Mouse (Mus musculus): ENCODE data around the gene Acer2. TPM values are rescaled to one million over a fixed set of nuclear protein-coding genes. Genes with fewer than 3 reads are reported as not detected.
A peak's percentile ranks its signal among the peaks of the same experiment; 100 is the strongest.
"Not testable (repeated sequence)": the region's sequence is repeated elsewhere in the genome, so short reads cannot be mapped to it uniquely, and the experiment has no call there.

Gene Acer2
- total RNA-seq (2021) = 1 to 10 TPM; 7.2 to 8.0 TPM

DNA sequence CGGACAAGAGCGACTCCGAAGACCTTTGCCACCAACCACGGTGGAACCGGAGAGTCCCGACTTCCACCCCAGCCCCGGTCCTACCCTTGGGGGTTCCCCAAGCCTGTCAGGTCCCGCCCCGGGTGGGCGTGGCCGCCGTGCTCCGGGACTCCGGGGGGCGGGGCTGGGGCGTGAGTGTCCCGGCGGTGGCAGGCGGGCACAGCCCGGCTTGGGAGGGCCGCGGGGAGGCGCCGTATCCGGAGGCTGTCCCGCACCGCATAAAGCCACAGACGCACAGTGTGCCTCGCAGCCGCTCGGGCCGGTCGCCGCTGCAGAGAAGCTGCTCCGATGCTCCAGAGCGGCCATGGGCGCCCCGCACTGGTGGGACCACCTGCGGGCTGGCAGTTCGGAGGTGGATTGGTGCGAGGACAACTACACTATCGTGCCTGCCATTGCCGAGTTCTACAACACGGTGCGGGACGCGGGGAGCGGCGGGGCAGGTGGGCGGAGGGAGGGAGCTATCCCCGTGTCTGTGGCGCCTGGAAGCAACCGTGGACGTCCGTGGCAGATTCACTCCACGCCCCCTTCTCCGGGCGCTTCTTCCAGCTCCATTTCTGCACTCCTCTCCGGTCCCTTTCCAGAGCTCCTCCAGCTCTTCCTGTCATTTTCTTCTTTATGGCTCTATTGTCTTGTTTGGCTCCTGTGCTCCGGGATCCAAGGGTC lies at the start of gene Acer2:
Acer2 (plus strand) TSS at position 251 of the 702 bp plus-strand sequence.
- peak; percentile 62 to 77 for DNase-seq (ENCODE audit: low spot score in 2 of 2)
- intact Hi-C loops (cut with DNase I) = no loop called here

DNA sequence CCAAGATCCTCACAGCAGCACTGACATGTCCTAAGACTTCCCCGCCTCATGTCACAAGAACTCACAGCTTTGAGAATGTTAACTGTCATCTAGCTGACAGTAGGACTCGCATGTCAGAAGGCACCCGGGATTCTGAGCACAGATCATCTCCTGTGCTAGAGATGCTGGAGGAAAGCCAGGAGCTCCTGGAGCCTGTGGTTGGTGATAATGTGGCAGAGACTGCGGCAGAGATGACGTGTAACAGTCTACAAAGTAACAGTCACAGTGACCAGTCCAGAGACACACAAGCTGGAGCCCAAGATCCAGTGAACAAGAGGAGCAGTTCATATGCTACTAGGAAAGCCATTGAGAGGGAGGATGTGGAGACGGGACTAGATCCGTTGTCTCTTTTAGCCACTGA lies 49.1 kb upstream of the Acer2 start:
- intact Hi-C loops (cut with DNase I) = loop anchor here (5.0 kb wide), 1 partner anchor 102 kb away; no protein-coding TSS in a partner anchor
- DNase-seq (ENCODE audit: low spot score in 2 of 2) = no peak

DNA sequence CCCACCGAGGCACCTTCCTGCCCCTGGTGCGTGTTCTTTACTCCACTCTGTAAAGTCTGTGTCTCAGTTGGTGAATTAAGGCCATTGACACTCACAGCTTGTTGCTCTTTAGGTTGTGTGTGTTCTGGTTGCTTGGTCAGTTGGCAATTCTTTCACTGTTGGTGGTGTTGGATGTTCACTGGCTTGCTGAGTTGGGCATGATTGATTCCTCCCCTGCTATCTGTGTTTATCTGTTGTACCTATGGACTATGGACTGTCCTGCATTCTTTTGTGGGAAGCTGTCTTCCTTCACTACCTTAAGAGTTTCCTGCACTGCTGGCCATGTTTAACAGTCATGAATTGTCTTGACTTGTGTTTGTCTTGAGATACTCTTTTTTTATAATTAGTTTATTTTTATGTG lies 42.3 kb upstream of the Acer2 start:
- intact Hi-C loops (cut with DNase I) = no loop called here
- no peak for DNase-seq (ENCODE audit: low spot score in 2 of 2)

DNA sequence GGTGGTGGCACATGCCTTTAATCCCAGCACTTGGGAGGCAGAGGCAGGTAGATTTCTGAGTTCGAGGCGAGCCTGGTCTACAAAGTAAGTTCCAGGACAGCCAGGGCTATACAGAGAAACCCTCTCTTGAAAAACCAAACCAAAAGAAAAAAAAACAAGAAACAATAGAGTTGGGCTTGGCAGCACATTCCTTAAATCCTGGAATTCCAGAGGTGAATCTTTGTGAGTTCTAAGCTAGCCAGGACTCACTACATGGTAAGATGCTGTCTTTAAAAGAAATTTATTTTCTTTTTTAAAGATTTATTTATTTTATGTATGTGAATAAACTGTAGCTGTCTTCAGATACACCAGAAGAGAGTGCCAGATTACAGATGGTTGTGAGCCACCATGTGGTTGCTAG lies 33.1 kb upstream of the Acer2 start:
- intact Hi-C loops (cut with DNase I); DNase-seq (ENCODE audit: low spot score in 2 of 2): not testable (repeated sequence)

DNA sequence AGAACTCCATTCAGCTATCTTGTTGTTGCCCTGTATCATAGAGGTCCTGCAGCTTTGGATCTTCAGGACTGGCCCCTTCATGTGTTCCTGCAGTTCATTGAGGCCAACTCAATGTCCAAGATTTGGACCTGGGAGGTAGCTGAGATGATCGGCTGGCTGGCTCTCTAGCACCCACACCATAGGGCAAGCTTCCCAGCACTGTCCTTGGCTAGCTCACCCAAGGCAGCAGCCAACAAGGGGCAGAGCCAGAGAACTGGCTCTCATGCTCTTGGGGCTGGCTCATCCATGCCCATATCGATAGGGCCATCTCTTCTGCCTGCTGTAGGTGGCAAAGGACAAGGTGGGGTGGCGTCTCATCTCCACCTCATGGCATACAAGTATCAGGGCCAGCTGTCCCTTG lies 28.8 kb upstream of the Acer2 start:
- intact Hi-C loops (cut with DNase I) = no loop called here

DNA sequence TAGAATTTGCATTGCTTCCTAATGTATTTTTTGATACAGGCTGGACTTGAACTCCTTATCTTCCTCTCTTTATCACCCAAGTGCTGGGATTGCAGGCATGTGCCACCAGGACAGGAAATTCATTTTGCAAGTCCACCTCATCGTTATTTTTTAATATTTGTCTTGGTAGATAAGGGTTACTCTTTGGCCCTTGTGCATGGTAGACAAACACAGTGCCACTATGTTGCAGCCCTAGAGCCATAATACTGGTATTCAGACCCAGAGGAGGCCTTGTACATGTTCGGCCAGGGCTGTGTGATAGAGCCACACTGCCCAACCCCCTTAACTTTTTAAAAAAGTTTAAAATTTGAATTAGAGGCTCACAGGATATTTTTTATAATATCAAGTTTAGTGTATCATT lies 26.9 kb upstream of the Acer2 start:
- no peak for DNase-seq (ENCODE audit: low spot score in 2 of 2)
- intact Hi-C loops (cut with DNase I) = no loop called here

More for the DNA sequence above, 28.8 kb upstream of the Acer2 start:
- no peak for DNase-seq (ENCODE audit: low spot score in 2 of 2)

DNA sequence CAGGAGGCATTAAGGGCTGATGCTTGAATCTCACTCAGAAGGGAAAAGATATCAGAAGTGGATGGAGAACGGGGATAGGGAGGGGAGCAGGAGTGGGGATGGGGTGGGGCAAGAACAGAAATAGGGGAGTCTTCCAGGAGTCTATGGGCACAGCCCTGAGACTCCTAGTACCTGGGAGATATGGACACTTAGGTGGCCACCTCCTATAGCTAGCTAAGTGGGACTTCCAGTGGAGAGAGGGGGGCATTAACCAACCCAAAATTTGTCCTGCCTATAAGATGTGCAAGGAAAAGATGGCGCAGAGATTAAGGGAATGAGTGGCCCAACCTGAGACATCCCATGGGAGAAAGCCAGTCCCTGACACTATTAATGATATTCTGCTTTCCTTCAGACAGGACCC lies 22.9 kb upstream of the Acer2 start:
- intact Hi-C loops (cut with DNase I) = no loop called here
- no peak for DNase-seq (ENCODE audit: low spot score in 2 of 2)

DNA sequence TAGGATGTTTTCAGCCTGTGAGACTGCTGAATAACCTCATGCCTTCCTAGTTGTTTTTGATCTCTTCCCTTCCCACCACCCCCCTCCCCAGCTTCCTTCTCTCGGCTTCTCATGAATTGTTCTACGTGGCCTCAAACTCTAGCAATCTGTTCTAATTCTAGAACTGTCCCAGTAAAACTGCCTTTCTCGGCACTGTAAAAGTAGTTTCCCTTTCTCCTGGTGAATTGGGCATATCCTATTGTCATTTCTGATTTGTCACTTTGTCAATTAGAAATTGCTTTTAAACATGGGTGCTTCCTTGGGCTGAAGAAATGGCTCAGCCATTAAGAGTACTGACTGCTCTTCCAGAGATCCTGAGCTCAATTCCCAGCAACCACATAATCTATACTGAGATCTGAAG lies 22.2 kb upstream of the Acer2 start:
- intact Hi-C loops (cut with DNase I) = no loop called here
- no peak for DNase-seq (ENCODE audit: low spot score in 2 of 2)

DNA sequence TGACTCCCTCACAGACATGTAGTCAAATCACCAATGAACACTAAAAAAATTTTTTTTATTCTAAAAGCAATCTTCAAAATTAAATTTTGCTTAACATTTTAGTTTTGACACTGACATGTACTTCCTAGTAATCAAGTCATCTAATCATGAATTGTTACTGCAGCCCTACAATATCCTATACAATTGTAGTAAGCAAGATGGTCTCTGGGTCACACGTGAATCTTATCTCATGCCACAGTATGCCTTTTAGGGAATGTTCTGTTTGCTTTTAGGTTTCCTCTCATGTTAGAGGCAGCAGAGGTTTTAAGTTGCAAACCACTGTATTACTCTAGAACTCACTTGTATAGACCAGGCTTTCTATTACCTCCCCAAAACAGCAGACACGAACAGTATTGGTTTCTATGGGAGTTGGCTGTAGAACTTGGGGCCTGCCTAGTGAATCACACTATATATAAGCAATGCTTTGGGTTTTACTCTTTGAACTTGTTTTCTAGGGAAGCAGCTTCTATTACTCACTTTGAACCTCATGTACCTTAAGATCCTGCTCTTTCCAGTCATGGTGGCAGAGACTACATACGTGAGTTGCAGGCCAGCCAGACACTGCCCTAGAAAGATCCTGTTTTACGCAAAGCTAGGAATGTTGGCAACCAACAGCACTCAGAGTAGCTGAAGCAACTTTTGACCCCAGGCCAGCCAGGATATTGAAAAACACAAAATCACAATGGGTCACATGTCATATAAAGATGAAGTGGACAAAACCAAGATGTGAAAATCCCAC lies 21.2 kb upstream of the Acer2 start:
- intact Hi-C loops (cut with DNase I) = no loop called here
- no peak for DNase-seq (ENCODE audit: low spot score in 2 of 2)

DNA sequence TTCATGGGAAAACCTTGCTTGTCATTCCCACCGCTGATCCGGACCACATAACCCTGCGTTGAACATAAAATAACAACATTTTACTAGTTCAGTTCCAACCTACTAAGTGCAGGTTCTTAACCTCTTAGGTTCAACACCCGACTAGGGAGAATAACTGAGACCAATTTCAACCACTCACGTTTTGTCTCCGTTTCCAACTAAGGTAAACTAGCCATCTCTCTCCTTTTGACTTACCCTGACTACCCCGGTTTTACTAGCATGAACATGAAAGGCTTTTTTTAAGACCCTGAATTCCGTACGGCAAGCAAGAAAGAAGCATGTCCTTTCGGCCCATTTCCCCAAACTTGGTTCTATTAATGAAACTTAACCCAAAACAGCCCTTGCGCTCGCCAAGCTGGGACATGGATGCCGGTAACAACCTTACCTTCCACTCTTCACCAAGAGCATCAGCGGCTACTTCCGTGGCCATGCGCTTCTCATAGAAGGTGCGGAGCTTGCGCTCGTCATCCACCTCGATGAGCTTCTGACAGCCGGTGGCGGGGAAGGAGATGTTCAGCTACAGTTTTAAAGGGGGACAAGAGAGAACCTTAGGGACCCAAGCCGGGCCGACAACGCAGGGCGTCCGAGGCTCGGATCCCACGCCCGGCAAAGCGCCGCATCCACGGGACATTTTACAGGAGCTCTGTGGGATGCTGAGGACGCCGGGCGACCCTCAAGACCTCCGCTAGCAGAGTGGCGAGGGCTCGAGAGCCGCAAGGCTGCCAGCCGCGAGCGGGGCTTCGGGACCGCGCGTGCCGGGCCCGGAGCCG lies 17.7 kb upstream of the Acer2 start:
- intact Hi-C loops (cut with DNase I) = no loop called here
- DNase-seq (ENCODE audit: low spot score in 2 of 2) = no peak

DNA sequence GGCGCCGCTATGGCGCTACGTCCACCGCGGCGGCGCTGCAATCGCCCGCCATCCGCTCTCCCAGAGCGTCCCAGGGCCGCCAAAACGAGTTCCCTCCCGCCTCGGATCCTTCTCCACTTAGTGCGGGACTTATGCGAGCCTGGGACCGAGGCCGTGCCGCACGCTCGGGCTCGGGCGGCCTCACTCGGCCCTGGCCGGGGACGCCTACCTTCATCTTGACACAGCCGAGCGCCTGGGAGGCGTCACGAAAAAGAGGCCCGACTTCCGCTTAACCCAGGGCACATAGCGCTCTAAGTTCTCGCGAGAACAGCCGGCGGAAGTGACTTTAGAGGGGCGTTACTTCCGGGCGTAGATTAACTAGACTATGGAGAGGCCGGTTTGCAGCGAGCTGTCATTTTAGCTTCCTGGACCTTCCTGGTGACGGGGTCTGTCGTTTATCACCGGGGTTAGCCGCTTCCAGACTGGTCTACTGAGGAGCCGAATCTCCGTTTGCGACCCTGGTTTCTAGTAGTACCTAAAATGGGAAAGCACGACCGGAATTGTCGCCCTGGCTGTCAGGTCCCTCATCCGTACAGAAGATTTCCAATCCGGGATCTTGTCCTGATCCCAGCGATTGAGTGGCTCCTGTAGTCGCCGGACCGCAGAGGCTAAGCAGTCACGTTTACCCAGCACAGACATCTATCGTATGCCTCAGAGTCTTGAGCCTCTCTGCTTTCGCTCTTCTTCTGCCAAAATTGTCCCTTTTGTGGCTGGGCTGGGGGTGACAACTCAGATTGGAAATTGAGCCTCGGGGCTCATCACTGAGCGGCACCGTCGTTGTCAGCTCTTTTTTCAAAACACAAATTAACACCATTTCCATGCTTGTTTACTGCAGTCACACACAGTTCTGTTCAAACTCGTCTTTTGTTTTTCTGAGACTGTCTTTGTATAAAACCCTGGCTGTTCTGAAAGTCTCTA lies 16.8 kb upstream of the Acer2 start, which contains the start of gene Rps6:
Rps6 (minus strand) TSS at position 300 of the 957 bp plus-strand sequence.
- intact Hi-C loops (cut with DNase I) = no loop called here
- DNase-seq (ENCODE audit: low spot score in 2 of 2) = peak; percentile 96 to 97

DNA sequence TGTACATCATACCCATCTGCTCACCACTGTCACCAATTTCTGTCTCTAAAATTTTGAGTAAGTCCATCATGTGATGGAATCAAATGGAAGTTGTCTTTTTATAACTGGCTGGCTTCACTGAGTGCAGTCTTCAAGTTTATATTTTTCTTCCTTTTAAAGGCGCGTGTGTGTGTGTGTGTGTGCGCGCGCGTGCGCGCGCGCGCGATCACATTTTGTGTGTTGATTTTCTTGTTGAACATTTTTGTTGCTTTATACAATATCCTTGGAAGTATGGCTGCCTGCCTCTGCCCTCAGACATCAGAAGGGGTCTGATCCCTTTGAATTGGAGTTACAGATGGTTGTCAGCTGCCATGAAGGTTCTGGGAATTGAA lies 16.1 kb upstream of the Acer2 start:
- intact Hi-C loops (cut with DNase I) = no loop called here
- peak in 1 of 2 experiments; percentile 18 for DNase-seq (ENCODE audit: low spot score in 2 of 2)

DNA sequence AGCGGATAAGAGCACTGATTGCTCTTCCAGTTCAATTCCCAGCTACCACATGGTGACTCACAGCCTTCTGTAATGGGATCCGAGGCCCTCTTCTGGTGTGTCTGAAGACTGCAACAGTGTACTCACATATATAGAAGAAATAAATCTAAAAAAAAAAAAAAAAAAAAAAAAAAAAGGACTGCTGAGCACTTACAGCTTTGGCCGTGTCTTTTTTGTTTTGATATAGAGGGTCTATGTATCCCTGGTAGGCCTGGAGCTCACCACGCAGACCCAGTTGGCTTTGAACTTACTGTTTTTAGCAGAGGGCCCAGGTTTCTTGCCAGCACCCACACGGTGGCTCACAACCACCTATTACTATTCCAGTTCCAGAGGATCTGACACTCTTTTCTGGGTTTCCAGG lies 10.1 kb upstream of the Acer2 start:
- DNase-seq (ENCODE audit: low spot score in 2 of 2) = no peak
- intact Hi-C loops (cut with DNase I) = no loop called here

DNA sequence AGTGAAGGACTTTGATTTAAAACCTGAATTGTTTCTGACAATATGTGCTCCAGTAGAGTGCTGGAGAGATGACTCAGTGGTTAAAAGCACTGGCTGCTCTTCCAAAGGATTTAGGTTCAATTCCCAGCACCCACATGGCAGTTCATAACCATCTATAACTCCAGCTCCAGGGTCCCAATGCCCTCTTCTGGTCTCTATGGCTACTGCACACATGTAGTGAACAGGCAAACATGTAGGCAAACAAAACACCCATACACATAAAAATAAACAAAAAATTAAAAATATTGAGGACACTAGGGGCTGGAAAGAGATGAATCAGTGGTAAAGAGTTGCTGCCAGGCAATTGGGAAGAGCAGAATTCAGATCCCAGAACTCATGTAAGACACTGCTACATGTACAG lies 2.2 kb upstream of the Acer2 start:
- no peak for DNase-seq (ENCODE audit: low spot score in 2 of 2)
- intact Hi-C loops (cut with DNase I) = no loop called here

DNA sequence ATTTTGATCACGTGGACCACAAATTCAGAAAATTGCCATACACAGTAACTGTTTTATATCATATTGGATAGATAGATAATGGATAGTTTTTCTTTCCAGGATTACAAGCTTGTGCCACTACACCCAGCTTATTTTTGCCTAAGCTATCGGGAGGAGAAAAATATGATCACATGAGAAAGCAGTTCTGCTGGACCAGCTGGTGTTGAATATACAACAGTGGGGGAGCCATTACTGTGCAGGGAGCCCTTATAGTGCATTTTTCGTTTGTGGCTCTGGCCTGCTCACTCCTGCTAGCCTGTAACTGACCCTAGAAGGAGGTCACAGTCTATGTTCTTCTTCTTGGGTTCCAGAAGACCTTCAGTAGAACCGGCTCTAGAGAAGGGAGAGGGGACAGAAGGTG lies 1.1 kb upstream of the Acer2 start:
- DNase-seq (ENCODE audit: low spot score in 2 of 2) = no peak
- intact Hi-C loops (cut with DNase I) = no loop called here

DNA sequence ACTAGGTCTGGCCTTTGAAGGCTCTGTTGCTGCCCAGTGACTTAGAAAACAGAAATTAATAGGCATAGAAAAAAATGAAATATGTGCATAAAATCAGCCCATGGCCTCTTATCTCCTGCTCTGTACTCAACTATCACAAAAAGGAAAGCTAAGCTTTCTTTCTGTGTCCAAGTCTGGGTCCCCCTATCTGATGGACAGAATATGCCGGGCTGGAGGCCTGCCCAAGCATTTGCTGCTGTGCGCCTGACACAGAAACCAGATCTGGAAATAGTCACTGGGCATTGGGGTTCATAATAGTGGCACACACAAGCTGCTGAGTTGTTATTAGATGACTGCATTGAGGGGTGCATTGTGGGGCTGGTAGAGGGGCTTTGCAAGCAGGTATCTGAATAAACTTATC lies 5.3 kb downstream of the Acer2 start:
- intact Hi-C loops (cut with DNase I) = no loop called here
- no peak for DNase-seq (ENCODE audit: low spot score in 2 of 2)

DNA sequence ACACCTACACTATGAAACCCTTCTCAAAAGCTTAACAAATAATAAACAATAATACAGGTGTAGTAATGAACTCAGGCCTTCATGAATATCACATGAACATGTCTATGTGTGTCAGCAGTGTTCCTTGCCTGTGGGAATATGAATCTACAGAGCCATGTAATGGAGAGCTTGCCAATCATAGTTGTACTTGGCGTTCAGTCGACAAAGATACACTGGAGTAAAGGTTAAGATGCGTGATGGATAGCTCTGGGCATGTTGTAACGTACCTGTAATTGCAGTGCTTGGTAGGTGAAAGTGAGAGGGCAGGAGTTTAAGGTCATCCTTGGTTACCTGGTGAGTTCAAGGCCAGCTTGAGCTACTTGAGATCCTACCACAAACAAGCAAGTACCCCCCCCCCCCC lies 7.0 kb downstream of the Acer2 start:
- intact Hi-C loops (cut with DNase I) = no loop called here
- DNase-seq (ENCODE audit: low spot score in 2 of 2) = no peak

DNA sequence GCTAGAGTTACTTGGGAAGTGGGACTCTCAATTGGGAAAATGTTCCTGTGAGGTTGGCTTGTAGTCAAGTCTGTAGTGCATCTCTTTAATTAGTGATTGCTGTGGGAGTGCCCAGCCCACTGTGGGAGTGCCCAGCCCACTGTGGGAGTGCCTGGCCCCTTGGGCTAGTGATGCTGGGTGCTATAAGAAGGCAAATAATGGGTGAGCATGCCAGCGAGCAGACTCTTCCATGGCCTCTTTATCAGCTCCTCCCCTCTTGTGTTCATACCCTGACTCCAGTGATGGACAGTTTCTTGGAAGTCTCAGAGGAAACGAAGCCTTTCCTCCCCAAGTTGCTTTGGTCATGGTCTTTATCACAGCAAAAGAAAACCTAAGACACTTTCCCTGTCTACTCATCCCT lies 8.2 kb downstream of the Acer2 start:
- intact Hi-C loops (cut with DNase I) = no loop called here

DNA sequence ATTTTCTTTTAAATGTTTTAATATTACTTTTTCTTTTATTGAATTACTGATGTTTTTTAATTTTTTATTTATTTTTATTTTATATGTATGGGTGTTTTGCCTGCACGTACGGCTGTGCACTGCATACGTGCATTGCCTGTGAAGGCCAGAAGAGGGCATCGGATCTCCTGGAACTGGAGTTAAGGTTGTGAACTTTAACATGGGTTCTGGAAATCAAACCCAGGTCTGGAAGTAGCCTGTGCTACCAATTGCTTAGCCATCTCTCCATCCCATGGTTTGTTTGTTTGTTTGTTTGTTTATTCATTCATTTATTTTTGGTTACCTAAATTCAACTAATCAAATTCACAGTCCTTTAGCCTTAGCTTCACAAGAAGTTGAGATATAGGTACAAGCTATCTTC lies 10.7 kb downstream of the Acer2 start:
- DNase-seq (ENCODE audit: low spot score in 2 of 2) = no peak
- intact Hi-C loops (cut with DNase I) = loop anchor here (5.0 kb wide), 1 partner anchor 37 kb away; no protein-coding TSS in a partner anchor

More for the DNA sequence above, 8.2 kb downstream of the Acer2 start:
- no peak for DNase-seq (ENCODE audit: low spot score in 2 of 2)

Data from left cerebral cortex, postnatal 36 days (tissue).